Mouse (Mus musculus) myocyte (in vitro differentiated cells): Measurements from ENCODE around the gene Ets1.

Experiments used
- CEBPB ChIP-seq: IDR thresholded peaks from 2 replicates; pipeline ENCODE4 v1.6.1; 2011; ENCODE audit warnings: mild to moderate bottlenecking, moderate library complexity; ENCODE audit not compliant: poor library complexity, insufficient read depth, severe bottlenecking
- E2F4 ChIP-seq: IDR thresholded peaks from one replicate; pipeline ENCODE4 v1.6.1; 2011; ENCODE audit warnings: mild to moderate bottlenecking, control low read depth, moderate library complexity; ENCODE audit not compliant: insufficient read depth
- MAX ChIP-seq: IDR thresholded peaks from one replicate; pipeline ENCODE4 v1.6.1; 2011; ENCODE audit warnings: low read depth, mild to moderate bottlenecking, control low read depth

GRCm38 (mm10) chr9:32669397-32669796 is 33.4 kb downstream of the Ets1 start:
- TF ChIP-seq MAX (no peak), E2F4 (no peak), CEBPB (no peak)
